Mouse (Mus musculus) cerebellum, postnatal 25 days (tissue): ENCODE results near the gene Cep41.
A peak's percentile ranks its signal among the peaks of the same experiment; 100 is the strongest.

ENCODE experiments used
- DNase-seq, 2 experiments: peaks; one replicate each; pipeline ENCODE4 v3.0.0; 2021; ENCODE audit warnings: mixed read lengths in 2 of 2

The Cep41 gene

GRCm38 (mm10) chr6:30671696-30672095 is 21.9 kb downstream of the Cep41 start:
- DNase-seq: no peak

- DNase-seq: no peak
Measured at GRCm38 (mm10) chr6:30667585-30667984, 26.0 kb downstream of the Cep41 start.

- no peak for DNase-seq
Measured at GRCm38 (mm10) chr6:30666043-30666442, 27.5 kb downstream of the Cep41 start.

DNA sequence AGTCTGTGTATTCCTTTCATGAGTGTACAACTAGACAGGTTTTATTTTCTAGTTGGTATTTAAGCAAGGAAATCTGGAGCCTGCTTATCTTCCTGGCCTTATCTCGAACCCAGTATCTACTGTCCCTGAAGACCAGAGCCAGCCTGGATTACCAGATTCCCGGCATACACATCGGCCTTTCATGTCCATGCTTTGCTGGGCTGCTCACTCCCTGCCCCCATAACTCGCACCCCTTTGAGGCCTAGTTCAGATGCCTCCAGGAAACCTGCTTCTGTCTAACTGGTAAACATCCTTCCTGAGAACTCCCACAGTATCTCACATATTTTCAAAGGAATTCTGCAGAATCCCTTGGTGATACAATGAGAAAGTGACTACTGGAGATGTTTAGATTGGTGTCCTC is 28.3 kb downstream of the Cep41 start:
- DNase-seq: no peak

DNA sequence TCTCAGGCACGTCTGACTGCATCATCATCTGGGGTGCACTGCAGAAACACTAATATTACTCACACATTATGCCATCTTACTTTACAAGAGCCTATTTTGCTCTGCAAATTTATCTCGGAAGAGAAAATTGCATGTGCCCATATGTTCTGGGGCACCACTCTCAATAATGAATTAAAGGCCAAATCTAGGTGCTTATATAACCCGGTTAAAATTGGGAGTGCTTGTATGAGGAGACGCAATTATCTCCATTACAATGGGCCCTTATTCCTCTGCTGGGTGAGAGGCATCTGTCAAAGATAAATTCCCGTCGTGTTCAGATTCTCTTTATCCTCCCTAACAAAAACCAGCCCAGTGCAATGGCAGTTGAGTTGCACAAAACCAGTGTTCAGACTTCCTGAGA is 28.8 kb downstream of the Cep41 start:
- DNase-seq: no peak

DNA sequence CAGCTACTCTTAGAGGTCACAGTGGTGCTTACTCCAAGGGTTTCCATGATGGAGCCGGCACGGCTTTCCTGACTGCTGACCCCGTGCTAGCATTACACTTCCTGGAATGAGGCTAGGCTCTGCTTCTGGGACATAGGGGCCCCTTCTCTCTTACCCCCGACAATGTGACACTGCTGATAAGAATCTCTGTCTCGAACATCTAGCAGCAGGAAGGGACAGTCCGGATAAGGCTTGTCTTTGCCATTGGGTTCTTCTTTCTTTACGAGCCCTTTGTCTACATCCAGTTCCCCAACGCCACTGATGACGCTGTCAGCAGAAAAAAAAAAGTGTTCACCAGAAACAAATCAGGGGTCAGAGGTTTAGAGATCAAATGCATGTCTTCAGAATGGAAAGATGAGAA is 34.9 kb downstream of the Cep41 start:
- DNase-seq: no peak

DNA sequence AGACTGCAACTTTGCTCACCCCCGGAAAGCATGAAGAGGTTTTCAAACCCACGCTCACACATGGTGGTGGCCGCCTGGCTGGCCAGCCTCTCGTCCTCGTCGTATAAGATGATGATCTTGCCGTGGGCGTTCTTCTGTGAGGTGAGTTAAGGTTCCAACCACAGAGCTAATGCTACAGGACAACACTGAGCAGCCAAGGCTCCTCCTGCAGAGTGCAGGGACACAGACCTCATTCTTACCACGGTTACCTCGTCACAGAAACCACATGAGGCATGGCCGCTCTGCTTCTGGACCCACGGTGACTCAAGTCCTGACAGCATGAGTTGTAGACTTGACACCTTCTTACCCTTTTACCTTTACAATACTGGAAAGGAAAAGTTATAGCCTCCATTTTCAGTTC is 36.3 kb downstream of the Cep41 start:
- DNase-seq: no peak

- DNase-seq: no peak
Measured at GRCm38 (mm10) chr6:30654932-30655331, 38.6 kb downstream of the Cep41 start.

- DNase-seq: no peak
Measured at GRCm38 (mm10) chr6:30654402-30654859, 39.1 kb downstream of the Cep41 start.

DNA sequence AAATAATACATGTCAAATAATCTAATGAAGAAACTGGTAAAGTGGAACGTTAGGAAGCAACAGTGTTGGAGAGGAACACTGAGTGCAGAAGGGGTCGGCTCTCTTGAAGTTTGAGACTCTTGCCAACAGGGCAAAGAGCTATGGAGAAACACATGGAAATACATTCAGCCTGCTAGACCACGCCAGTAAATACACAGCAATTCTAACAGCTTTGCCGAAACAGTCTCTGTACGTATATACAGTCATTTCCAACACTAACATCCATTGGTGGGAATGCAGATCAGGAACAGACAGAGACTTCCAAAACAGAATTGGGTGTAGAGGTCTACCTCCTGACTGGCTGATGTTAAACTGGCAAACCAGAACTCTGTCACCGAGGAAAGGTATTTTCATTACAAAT is 40.0 kb downstream of the Cep41 start:
- DNase-seq: no peak

- no peak for DNase-seq
Measured at GRCm38 (mm10) chr6:30652425-30653188, 40.9 kb downstream of the Cep41 start.

GRCm38 (mm10) chr6:30649651-30650296 is 43.8 kb downstream of the Cep41 start:
- peak in 1 of 2 experiments; percentile 16 for DNase-seq

DNA sequence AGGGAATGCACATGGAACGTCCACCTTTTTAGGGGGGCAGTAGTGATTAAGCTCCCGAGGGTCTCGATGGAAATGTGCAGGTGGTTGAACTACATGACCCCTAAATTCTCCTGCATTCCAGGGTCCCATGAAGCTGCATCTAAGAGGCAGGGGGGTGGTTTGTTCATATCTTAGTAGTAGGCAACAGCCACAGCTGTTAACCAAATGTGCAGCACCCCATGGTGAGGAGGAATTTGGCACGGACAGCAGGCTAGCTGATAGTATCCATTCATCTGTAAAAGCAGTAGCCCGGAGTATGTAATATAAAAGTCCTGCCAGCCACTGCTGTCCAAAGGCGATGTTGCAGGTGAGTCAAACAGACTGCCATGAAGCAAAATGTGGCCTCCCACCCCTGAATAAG is 48.2 kb downstream of the Cep41 start:
- no peak for DNase-seq

GRCm38 (mm10) chr6:30644462-30644861 is 49.1 kb downstream of the Cep41 start:
- DNase-seq: no peak

GRCm38 (mm10) chr6:30643694-30644460 is 49.7 kb downstream of the Cep41 start:
- DNase-seq: peak in 1 of 2 experiments; percentile 25

- DNase-seq: no peak
Measured at GRCm38 (mm10) chr6:30638674-30639268, 54.8 kb downstream of the Cep41 start, which contains the start of gene Cpa1. Gene Cpa1 (plus strand): TSS chr6:30639218.

- DNase-seq: no peak
Measured at GRCm38 (mm10) chr6:30636186-30636842, 57.2 kb downstream of the Cep41 start.

- DNase-seq: no peak
Measured at GRCm38 (mm10) chr6:30635361-30635862, 58.1 kb downstream of the Cep41 start.

DNA sequence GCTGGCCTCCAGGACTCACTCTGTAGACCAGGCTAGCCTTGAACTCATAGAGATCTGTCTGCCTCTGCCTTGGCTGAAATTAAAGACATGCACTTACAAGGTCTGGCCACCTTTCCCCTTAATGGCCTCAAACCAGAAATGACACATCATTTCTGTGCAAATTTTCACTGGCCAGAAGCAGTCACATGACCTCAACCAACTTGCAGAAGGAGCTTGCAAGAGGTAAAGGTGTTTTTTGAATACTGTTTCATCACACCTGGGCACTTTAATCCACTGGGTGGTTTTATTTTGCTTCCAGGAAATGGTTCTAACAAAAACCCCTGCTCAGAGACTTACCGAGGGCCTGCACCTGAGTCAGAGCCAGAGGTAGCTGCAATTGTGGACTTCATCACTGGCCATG is 63.6 kb downstream of the Cep41 start:
- no peak for DNase-seq

- DNase-seq: peak; percentile 22 to 52
Measured at GRCm38 (mm10) chr6:30628152-30628551, 65.4 kb downstream of the Cep41 start.

- DNase-seq: no peak
Measured at GRCm38 (mm10) chr6:30624763-30625162, 68.8 kb downstream of the Cep41 start.

DNA sequence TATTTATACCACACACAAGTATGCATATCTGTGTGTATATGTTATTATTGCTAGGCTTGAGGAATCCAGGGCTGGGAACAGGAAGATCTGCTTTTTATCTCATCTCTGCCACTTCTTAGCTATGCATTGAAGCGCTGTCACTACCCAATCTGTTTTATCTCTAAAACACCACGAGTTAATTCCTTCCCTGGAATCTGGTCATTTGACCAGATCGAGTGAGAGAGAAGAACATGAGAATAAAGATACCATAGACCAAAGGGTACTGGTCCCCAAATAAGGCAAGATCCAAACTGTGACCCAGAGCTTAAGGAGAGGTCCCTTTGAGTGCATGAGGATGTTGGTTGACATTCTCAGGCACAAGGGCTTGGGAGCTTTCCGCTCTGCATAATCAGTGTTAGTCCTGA is 71.6 kb downstream of the Cep41 start:
- DNase-seq: no peak
